Mouse (Mus musculus) liver, embryonic 12.5 days (tissue): ENCODE measurements at regions not wholly inside any gene's neighbourhood (a gene's known extent, or its start where the extent isn't known, plus 50 kb on each side); places are given as distances from the start of the nearest gene placed in this dataset.

Experiments used
- ATAC-seq: fragments of 200-750 bp; cut with Nextera tagmentation; 2 replicates; pipeline ENCODE4 v1.8.0; 2017; ENCODE audit warnings: moderate number of reproducible peaks, mild to moderate bottlenecking, moderate library complexity
- H3K27ac ChIP-seq: fragments of 300-500 bp; sonication (generic); 2 replicates; pipeline ENCODE4 v1.5.1; 2016; ENCODE audit warnings: mild to moderate bottlenecking
- H3K27me3 ChIP-seq: fragments of 300-500 bp; sonication (generic); replicated peaks from 2 replicates; pipeline ENCODE4 v1.6.1; 2016; ENCODE audit warnings: mild to moderate bottlenecking, moderate library complexity
- H3K36me3 ChIP-seq: fragments of 300-500 bp; sonication (generic); 2 replicates; pipeline ENCODE4 v1.6.1; 2016; ENCODE audit warnings: mild to moderate bottlenecking, moderate library complexity
- H3K4me1 ChIP-seq: fragments of 300-500 bp; sonication (generic); 2 replicates; pipeline ENCODE4 v1.6.1; 2016
- H3K4me2 ChIP-seq: fragments of 300-500 bp; sonication (generic); 2 replicates; pipeline ENCODE4 v1.6.1; 2016; ENCODE audit warnings: mild to moderate bottlenecking, moderate library complexity
- H3K4me3 ChIP-seq: fragments of 300-500 bp; sonication (generic); 2 replicates; pipeline ENCODE4 v1.5.1; 2016; ENCODE audit warnings: mild to moderate bottlenecking, moderate library complexity
- H3K9ac ChIP-seq: fragments of 300-500 bp; sonication (generic); 2 replicates; pipeline ENCODE4 v1.6.1; 2016; ENCODE audit warnings: mild to moderate bottlenecking, moderate library complexity
- H3K9me3 ChIP-seq: fragments of 300-500 bp; sonication (generic); replicated peaks from 2 replicates; pipeline ENCODE4 v1.6.1; 2016; ENCODE audit warnings: mild to moderate bottlenecking, moderate library complexity
- WGBS: fragments of 180-500 bp; shearing (Covaris S2); methylation state at CpG from one replicate; pipeline ENCODE4 v1.1.7; 2016; ENCODE audit not compliant: insufficient replicate concordance; 5-methylcytosine and 5-hydroxymethylcytosine counted together

DNA sequence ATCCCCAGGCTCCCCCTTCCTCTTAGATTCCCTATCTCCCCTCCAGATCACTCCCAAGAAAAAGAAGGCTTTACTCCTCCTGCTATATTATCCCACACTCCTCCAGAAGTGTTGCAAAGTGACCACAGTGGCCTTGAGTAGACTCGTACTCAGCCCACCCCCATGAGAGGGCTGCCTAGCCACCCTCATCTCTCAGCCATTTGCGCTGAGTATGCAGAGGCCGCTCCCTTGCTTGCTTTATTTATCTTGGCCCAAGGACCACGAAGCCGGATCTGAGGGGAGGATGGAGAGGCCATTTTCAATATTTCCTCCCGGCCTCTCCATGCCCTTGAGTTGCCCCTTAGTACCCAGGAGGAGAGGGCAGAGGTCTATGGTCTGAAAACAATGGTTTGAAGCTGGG, 151.9 kb downstream of the Pja1 start:
- no peaks in the 10 kb centered on the region for H3K36me3 ChIP-seq
- WGBS: 58% methylated on average over 6 of the region's 6 CpGs
- no peak overlapping the region for H3K27ac ChIP-seq
- peaks cover 36% of the 10 kb centered on the region for H3K27me3 ChIP-seq
- ATAC-seq: no peak
- no peak overlapping the region for H3K9ac ChIP-seq
- H3K9me3 ChIP-seq: no peaks in the 10 kb centered on the region
- H3K4me1 ChIP-seq: no peaks in the 10 kb centered on the region
- no peak overlapping the region for H3K4me2 ChIP-seq
- no peak overlapping the region for H3K4me3 ChIP-seq

DNA sequence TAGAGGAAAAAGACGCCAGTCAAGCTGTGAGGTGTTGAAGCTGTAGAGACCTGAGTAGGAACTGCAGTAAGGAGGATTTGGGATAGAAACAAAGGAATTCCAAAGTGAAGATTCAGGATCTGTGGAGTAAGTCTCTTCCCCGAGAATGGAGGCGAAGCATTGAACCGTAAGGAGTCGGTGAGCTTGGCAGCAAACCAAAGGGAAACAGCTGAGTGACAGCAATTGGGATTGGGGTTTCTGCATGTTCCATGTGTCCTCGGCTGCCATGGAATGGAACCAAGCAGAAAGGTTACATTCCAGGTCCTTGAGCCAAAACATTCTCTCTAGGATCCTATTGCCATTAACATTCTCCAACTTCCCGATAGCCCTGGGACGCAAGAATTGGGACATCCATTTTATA, 152.9 kb downstream of the Pja1 start:
- WGBS: 77% methylated on average over 8 of the region's 8 CpGs
- no peak for ATAC-seq
- H3K9ac ChIP-seq: no peak overlapping the region
- H3K36me3 ChIP-seq: no peaks in the 10 kb centered on the region
- H3K27ac ChIP-seq: no peak overlapping the region
- H3K9me3 ChIP-seq: no peaks in the 10 kb centered on the region
- no peak overlapping the region for H3K4me2 ChIP-seq
- no peaks in the 10 kb centered on the region for H3K4me1 ChIP-seq
- no peak overlapping the region for H3K4me3 ChIP-seq
- peaks cover 33% of the 10 kb centered on the region for H3K27me3 ChIP-seq

DNA sequence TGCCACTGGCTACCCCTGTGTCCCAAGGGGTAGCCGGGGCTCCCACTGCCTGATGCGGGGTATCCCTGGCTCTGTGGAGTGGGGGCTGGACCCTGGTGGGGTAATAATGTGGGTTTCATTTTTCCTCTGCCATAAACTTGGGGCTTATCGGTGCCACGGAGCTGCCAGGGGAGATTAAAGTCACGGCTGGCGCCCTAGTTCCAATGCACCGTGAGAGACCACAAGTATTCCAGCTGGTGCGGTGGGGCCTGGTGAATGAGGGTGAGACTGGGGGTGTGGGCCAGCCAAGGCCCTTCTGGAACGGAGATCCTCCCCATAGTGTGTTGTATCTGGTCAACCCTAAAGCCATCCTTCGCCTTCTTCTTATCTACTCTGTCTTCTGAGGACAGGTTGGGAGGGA, 153.3 kb downstream of the Pja1 start:
- WGBS: 67% methylated on average over 10 of the region's 10 CpGs
- H3K4me1 ChIP-seq: no peaks in the 10 kb centered on the region
- H3K4me3 ChIP-seq: no peak overlapping the region
- no peak overlapping the region for H3K27ac ChIP-seq
- no peak overlapping the region for H3K9ac ChIP-seq
- no peak for ATAC-seq
- no peaks in the 10 kb centered on the region for H3K36me3 ChIP-seq
- H3K27me3 ChIP-seq: peaks cover 29% of the 10 kb centered on the region
- no peak overlapping the region for H3K4me2 ChIP-seq
- no peaks in the 10 kb centered on the region for H3K9me3 ChIP-seq

DNA sequence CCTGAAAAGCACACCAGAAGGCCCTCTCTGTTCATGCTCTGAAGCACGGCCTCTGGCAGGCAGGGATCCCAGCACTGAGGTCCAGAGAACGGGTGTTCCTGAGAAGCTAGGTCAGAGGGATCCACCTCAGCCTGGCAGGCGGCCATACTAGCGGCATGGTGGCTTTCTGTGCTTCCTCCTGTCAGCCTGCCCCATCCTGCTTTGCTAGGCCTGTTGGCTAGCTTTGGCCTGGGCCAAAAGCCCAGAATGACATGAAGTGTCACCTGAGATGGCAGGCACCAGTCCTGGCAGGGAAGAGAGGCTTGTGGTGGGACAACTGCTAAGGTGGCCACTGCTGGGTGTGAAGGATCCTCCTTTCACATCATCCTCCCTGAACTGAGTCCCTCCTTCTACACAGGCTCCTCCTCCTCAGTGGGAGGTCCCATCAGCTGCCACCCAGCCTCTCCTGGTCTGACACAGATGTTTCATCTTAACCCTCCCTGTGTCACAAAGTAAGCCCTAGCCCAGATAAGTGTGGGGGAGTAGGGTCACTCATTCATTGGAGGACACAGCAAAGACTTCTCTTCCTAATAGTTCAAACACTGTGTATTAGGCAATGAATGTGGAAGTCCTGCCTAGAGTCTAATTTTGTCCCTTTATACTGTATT, 154.5 kb downstream of the Pja1 start:
- H3K9ac ChIP-seq: no peak overlapping the region
- ATAC-seq: no peak
- no peaks in the 10 kb centered on the region for H3K4me1 ChIP-seq
- H3K27me3 ChIP-seq: peaks cover 27% of the 10 kb centered on the region
- H3K36me3 ChIP-seq: no peaks in the 10 kb centered on the region
- H3K27ac ChIP-seq: no peak overlapping the region
- WGBS: 68% methylated on average over 4 of the region's 4 CpGs
- no peak overlapping the region for H3K4me3 ChIP-seq
- H3K4me2 ChIP-seq: no peak overlapping the region
- H3K9me3 ChIP-seq: no peaks in the 10 kb centered on the region

DNA sequence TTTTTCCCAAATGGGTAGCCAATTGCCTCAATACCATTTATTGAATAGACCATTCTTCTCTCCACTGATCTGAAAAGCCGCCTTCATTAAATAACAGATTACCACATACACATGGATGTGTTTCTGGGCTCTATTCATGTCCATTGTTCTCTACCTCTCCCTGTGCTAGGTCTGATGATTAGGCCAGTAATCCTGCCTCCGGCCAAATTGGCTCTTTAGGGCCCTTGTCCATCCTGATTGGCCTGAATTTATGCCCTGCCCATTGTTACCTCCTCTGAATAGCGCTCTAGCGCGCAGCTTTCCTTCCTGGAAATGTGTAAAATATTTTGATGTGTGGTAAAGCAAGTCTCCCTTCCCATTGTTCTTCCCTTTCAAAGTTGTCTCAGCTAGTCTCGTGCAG, 163.2 kb downstream of the Efnb1 start:
- Histone ChIP-seq H3K36me3 (no peaks in the 10 kb centered on the region), H3K9ac (no peak overlapping the region), H3K27ac (no peak overlapping the region), H3K4me3 (no peak overlapping the region), H3K9me3 (no peaks in the 10 kb centered on the region), H3K4me1 (no peaks in the 10 kb centered on the region), H3K4me2 (no peak overlapping the region), H3K27me3 (peaks cover 55% of the 10 kb centered on the region)
- ATAC-seq: no peak
- WGBS: 57% methylated on average over 6 of the region's 6 CpGs

DNA sequence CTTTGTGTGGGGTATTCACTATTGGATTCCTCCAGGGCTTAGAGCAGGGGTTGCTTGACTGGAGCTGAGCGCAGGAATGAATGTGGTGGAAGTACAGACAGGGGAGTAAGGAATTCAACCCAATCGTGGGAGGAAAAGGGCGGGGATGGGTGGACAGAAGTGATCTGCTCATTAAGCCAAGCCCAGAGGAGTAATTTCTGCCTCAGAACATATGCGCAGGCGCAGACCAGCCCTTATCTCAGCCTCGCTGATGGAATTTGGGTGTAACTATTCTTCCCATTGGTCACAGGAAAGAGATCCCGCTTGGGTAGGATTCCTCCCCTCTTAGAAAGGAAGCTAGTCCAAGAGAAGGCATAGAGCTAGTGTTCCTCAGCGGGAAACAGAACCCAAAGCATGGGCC, 158.8 kb downstream of the Efnb1 start:
- Histone ChIP-seq H3K4me3 (no peak overlapping the region), H3K36me3 (no peaks in the 10 kb centered on the region), H3K4me1 (peaks cover 14% of the 10 kb centered on the region; the same call in 1 of the 2 replicates), H3K9ac (no peak overlapping the region), H3K27me3 (peaks cover 56% of the 10 kb centered on the region), H3K4me2 (no peak overlapping the region), H3K9me3 (no peaks in the 10 kb centered on the region), H3K27ac (no peak overlapping the region)
- no peak for ATAC-seq
- 29% methylated on average over 8 of the region's 8 CpGs for WGBS

DNA sequence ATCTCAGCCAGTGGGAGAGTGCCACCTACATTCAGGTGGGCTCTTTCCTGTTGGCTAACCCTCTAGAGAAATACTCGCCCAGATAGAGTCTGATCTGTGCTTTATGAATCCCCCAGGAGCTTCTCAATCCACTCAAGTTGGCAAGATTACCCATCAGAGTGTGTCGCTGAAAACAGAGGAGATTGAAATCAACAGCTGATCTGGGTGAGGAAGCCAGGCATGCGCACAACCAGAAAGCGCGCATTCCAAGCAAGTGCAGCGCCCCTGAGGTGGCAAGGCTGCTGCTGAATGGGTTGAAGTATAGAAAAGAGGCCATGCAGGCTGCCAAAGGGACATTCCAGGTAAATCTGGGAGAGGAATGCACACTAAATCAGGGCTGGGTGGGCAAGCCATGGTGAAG, 158.0 kb downstream of the Efnb1 start:
- H3K4me2 ChIP-seq: no peak overlapping the region
- no peaks in the 10 kb centered on the region for H3K36me3 ChIP-seq
- peaks cover 18% of the 10 kb centered on the region; the same call in 1 of the 2 replicates for H3K4me1 ChIP-seq
- no peak overlapping the region for H3K9ac ChIP-seq
- H3K27ac ChIP-seq: no peak overlapping the region
- peaks cover 60% of the 10 kb centered on the region for H3K27me3 ChIP-seq
- no peaks in the 10 kb centered on the region for H3K9me3 ChIP-seq
- 68% methylated on average over 6 of the region's 6 CpGs for whole genome bisulfite sequencing
- no peak for ATAC-seq
- no peak overlapping the region for H3K4me3 ChIP-seq

DNA sequence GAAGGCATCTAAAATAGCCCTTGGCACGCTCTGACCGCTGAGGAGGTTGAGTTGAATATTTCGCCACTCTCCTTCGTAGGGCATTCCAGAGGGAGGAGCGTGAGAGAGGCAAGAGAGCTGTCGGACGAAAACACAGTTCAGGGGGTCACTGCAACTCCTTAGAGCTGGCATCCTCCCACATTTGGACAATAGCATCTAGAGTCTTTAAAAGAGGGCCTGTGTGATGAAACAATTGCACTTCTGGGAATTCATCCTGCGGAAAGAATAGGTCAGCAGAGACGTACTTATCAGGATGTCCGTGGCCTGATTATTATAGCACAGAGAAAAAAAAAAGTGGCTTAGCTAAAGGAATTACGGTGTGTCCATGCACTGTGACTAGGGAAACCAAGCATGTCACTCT, 156.8 kb downstream of the Efnb1 start:
- Histone ChIP-seq H3K36me3 (no peaks in the 10 kb centered on the region), H3K9me3 (no peaks in the 10 kb centered on the region), H3K4me2 (no peak overlapping the region), H3K9ac (no peak overlapping the region), H3K27me3 (peaks cover 56% of the 10 kb centered on the region), H3K4me1 (peaks cover 18% of the 10 kb centered on the region; the same call in 1 of the 2 replicates), H3K27ac (no peak overlapping the region), H3K4me3 (no peak overlapping the region)
- ATAC-seq: no peak
- WGBS: 68% methylated on average over 11 of the region's 11 CpGs

DNA sequence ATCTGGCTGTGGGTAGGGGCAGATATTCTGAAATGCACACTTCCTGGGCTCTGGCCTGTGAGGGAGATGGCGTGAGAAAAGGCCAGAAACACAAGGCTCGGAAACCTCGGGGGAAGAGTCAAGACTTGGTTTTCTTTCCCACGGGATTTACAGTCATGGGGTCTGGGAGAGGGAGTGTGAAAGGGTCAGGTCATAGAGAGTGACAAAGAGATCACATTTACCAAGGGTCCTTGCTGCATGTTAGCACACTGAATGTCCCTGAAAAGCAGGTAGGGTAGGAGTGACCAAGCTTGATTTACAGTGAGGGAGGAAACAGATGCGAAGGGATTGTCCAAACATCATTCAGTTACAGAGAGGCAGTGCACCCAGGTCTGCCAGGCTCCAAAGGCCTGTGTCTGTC, 156.0 kb downstream of the Efnb1 start:
- 45% methylated on average over 5 of the region's 5 CpGs for WGBS
- ATAC-seq: no peak
- Histone ChIP-seq H3K9me3 (no peaks in the 10 kb centered on the region), H3K4me3 (no peak overlapping the region), H3K4me2 (no peak overlapping the region), H3K9ac (no peak overlapping the region), H3K27me3 (peaks cover 58% of the 10 kb centered on the region), H3K27ac (no peak overlapping the region), H3K4me1 (peaks cover 18% of the 10 kb centered on the region; the same call in 1 of the 2 replicates), H3K36me3 (no peaks in the 10 kb centered on the region)

DNA sequence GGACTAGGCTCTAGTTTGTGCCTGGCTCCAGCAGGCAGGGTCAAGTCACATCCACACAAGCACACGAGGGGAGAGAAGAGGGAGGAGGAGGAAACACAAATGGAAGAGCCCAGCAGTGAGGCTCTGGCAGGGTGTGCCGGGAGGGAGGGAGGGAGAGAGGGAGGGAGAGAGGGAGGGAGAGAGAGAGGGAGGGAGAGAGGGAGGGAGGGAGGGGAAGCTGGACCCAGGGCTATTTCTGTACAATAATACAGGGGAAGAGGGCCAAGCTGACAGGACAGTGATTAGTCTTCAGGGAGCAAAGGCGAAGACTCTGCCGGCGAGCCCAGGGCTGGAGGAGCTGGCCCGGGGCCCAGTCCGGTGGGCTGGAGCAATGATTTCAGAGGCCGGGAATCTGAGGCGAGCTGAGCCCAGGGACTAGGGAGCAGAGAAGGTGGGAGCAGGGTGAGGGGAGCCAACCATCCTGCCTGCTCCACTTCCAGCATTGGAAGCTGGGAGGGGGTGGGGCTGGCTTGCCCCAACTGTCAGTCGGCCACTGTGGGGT, 155.6 kb downstream of the Efnb1 start:
- Histone ChIP-seq H3K36me3 (no peaks in the 10 kb centered on the region), H3K4me3 (no peak overlapping the region), H3K9ac (no peak overlapping the region), H3K4me1 (peaks cover 18% of the 10 kb centered on the region; the same call in 1 of the 2 replicates), H3K27ac (0 out of 2 replicates have a peak overlapping the region, but pooled peaks have one; percentile 4), H3K9me3 (no peaks in the 10 kb centered on the region), H3K4me2 (no peak overlapping the region), H3K27me3 (peaks cover 61% of the 10 kb centered on the region)
- 55% methylated on average over 8 of the region's 10 CpGs for WGBS
- peak; percentile 49 for ATAC-seq

DNA sequence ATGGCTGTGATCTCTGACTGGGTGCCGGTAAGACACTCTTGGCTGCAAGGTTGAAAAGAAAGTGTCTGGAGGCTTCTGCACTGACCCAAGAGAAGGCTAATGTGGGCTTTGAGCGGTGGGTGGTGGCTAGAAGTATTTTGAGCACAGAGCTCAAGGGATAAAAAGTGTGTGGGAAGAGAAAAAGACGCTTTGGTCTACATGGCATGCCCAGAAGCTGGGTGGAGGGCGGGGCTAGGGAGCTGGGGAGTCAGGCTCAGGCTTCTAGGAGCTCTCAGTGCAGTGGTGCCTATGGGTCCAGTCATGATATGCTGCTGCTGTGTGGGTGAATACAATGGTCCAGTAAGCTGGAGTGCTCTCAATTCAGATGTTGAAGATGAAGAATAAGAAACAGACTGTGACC, 152.1 kb downstream of the Efnb1 start:
- H3K36me3 ChIP-seq: no peaks in the 10 kb centered on the region
- no peaks in the 10 kb centered on the region for H3K9me3 ChIP-seq
- no peak overlapping the region for H3K9ac ChIP-seq
- no peak for ATAC-seq
- H3K27ac ChIP-seq: no peak overlapping the region
- WGBS: 61% methylated on average over 4 of the region's 4 CpGs
- peaks cover 18% of the 10 kb centered on the region; the same call in 1 of the 2 replicates for H3K4me1 ChIP-seq
- peaks cover 54% of the 10 kb centered on the region for H3K27me3 ChIP-seq
- H3K4me2 ChIP-seq: no peak overlapping the region
- H3K4me3 ChIP-seq: no peak overlapping the region

DNA sequence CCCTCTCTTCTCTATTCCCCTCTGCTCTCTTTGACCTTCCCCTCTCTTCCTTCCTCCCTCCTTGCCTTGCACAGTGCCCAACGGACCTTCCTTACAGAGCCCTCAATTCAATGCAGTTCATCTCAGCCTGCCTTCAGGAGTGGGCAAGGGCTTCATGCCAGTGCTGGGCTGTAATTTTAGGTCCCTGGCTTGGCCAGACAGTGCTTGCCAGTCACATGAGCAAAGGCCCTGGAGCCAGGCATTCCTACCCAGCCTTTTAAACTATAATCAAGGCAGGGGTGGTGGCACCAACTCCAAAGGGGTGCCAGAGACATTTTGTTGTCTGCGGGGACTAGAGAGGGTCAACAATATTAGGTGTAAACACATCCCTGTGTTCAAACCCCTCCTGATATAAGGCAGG, 150.9 kb downstream of the Efnb1 start:
- H3K9ac ChIP-seq: no peak overlapping the region
- no peak overlapping the region for H3K4me2 ChIP-seq
- H3K4me1 ChIP-seq: peaks cover 15% of the 10 kb centered on the region; the same call in 1 of the 2 replicates
- no peak for ATAC-seq
- no peak overlapping the region for H3K4me3 ChIP-seq
- 43% methylated on average over 2 of the region's 2 CpGs for WGBS
- H3K36me3 ChIP-seq: no peaks in the 10 kb centered on the region
- peaks cover 49% of the 10 kb centered on the region for H3K27me3 ChIP-seq
- H3K9me3 ChIP-seq: no peaks in the 10 kb centered on the region
- no peak overlapping the region for H3K27ac ChIP-seq

DNA sequence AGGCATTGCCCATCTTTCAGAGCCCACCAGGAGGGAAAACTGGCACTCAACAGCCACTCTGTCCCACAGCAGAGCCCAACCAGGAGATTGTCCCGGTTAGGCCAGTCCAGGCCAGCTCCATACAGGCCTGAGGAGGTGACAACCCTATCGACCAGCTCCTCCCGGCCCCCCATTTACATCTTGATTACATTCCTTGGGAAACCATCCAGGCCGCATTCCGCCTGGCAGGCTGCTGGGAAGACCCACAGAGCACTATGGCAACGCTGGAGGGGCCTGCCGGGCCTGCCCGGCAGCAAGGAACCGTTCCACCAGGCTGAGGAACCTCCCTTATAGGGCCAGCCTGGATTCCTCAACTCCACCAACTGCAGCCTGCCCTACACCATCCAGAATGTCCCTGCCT, 149.7 kb downstream of the Efnb1 start:
- H3K9me3 ChIP-seq: no peaks in the 10 kb centered on the region
- H3K4me2 ChIP-seq: no peak overlapping the region
- 48% methylated on average over 9 of the region's 9 CpGs for WGBS
- peaks cover 51% of the 10 kb centered on the region for H3K27me3 ChIP-seq
- ATAC-seq: no peak
- no peak overlapping the region for H3K4me3 ChIP-seq
- 0 out of 2 replicates have a peak, but pooled peaks cover 7% of the 10 kb centered on the region for H3K4me1 ChIP-seq
- no peak overlapping the region for H3K27ac ChIP-seq
- no peaks in the 10 kb centered on the region for H3K36me3 ChIP-seq
- H3K9ac ChIP-seq: no peak overlapping the region
